Mouse (Mus musculus): ENCODE results near the gene Cdca3. TPM values are rescaled to one million over a fixed set of nuclear protein-coding genes. Genes with fewer than 3 reads are reported as not detected.
"Not testable (repeated sequence)": the region's sequence is repeated elsewhere in the genome, so short reads cannot be mapped to it uniquely, and the experiment has no call there.

The Cdca3 gene
- total and polyA plus RNA-seq, 2 experiments: 1.1 to 2.6 TPM

- Histone ChIP-seq H3K4me1 (ENCODE audit: control insufficient read depth, insufficient read depth, low read length) (peaks cover 2% of the 10 kb centered on the region; the same call in 1 of the 2 replicates), H3K9ac (ENCODE audit: low read depth, low read length) (no peak overlapping the region), H3K27me3 (ENCODE audit: control insufficient read depth, insufficient read depth, low read length) (no peaks in the 10 kb centered on the region), H3K27ac (replicated peaks; ENCODE audit: insufficient read depth, low read depth, low read length) (no peak overlapping the region), H3K79me2 (ENCODE audit: control insufficient read depth, insufficient read depth, low read length) (no peaks in the 10 kb centered on the region), H3K4me3 (ENCODE audit: insufficient read depth, low read depth, low read length) (no peak overlapping the region), H3K36me3 (ENCODE audit: control insufficient read depth, insufficient read depth, low read length) (no peaks in the 10 kb centered on the region)
- WGBS: 82% methylated on average over 10 of the region's 10 CpGs
- no peak for DNase-seq (ENCODE audit: extremely low read depth, low read depth, low spot score)
- no peak for TF ChIP-seq POLR2A (IDR thresholded peaks at IDR 0.05; ENCODE audit: extremely low read depth, insufficient read depth, low read length)
- TF ChIP-seq CTCF (IDR thresholded peaks at IDR 0.05; ENCODE audit: low read depth, low read length): no peak
Measured at GRCm38 (mm10) chr6:124787722-124788121, 41.6 kb upstream of the Cdca3 start.

- Histone ChIP-seq H3K36me3 (ENCODE audit: control insufficient read depth, insufficient read depth, low read length) (no peaks in the 10 kb centered on the region), H3K27me3 (ENCODE audit: control insufficient read depth, insufficient read depth, low read length) (no peaks in the 10 kb centered on the region), H3K4me1 (ENCODE audit: control insufficient read depth, insufficient read depth, low read length) (peaks cover 2% of the 10 kb centered on the region; the same call in 1 of the 2 replicates), H3K79me2 (ENCODE audit: control insufficient read depth, insufficient read depth, low read length) (no peaks in the 10 kb centered on the region), H3K9ac (ENCODE audit: low read depth, low read length) (no peak overlapping the region), H3K27ac (replicated peaks; ENCODE audit: insufficient read depth, low read depth, low read length) (no peak overlapping the region), H3K4me3 (ENCODE audit: insufficient read depth, low read depth, low read length) (no peak overlapping the region)
- WGBS: 78% methylated on average over 4 of the region's 4 CpGs
- no peak for DNase-seq (ENCODE audit: extremely low read depth, low read depth, low spot score)
- TF ChIP-seq CTCF (IDR thresholded peaks at IDR 0.05; ENCODE audit: low read depth, low read length): no peak
- TF ChIP-seq POLR2A (IDR thresholded peaks at IDR 0.05; ENCODE audit: extremely low read depth, insufficient read depth, low read length): no peak
Measured at GRCm38 (mm10) chr6:124789519-124789918, 39.8 kb upstream of the Cdca3 start.

GRCm38 (mm10) chr6:124790121-124790520 lies 39.2 kb upstream of the Cdca3 start:
- H3K4me1 ChIP-seq (ENCODE audit: control insufficient read depth, insufficient read depth, low read length): peaks cover 2% of the 10 kb centered on the region; the same call in 1 of the 2 replicates
- H3K36me3 ChIP-seq (ENCODE audit: control insufficient read depth, insufficient read depth, low read length): no peaks in the 10 kb centered on the region
- H3K9ac ChIP-seq (ENCODE audit: low read depth, low read length): no peak overlapping the region
- H3K27me3 ChIP-seq (ENCODE audit: control insufficient read depth, insufficient read depth, low read length): no peaks in the 10 kb centered on the region
- TF ChIP-seq POLR2A (IDR thresholded peaks at IDR 0.05; ENCODE audit: extremely low read depth, insufficient read depth, low read length) (no peak), CTCF (IDR thresholded peaks at IDR 0.05; ENCODE audit: low read depth, low read length) (no peak)
- 65% methylated on average over 4 of the region's 4 CpGs for WGBS
- H3K27ac ChIP-seq (replicated peaks; ENCODE audit: insufficient read depth, low read depth, low read length): no peak overlapping the region
- no peaks in the 10 kb centered on the region for H3K79me2 ChIP-seq (ENCODE audit: control insufficient read depth, insufficient read depth, low read length)
- no peak for DNase-seq (ENCODE audit: extremely low read depth, low read depth, low spot score)
- no peak overlapping the region for H3K4me3 ChIP-seq (ENCODE audit: insufficient read depth, low read depth, low read length)

- peaks cover 2% of the 10 kb centered on the region; the same call in 1 of the 2 replicates for H3K4me1 ChIP-seq (ENCODE audit: control insufficient read depth, insufficient read depth, low read length)
- H3K4me3 ChIP-seq (ENCODE audit: insufficient read depth, low read depth, low read length): no peak overlapping the region
- 75% methylated on average over 3 of the region's 3 CpGs for WGBS
- TF ChIP-seq POLR2A (IDR thresholded peaks at IDR 0.05; ENCODE audit: extremely low read depth, insufficient read depth, low read length): no peak
- TF ChIP-seq CTCF (IDR thresholded peaks at IDR 0.05; ENCODE audit: low read depth, low read length): no peak
- no peaks in the 10 kb centered on the region for H3K27me3 ChIP-seq (ENCODE audit: control insufficient read depth, insufficient read depth, low read length)
- H3K36me3 ChIP-seq (ENCODE audit: control insufficient read depth, insufficient read depth, low read length): no peaks in the 10 kb centered on the region
- no peaks in the 10 kb centered on the region for H3K79me2 ChIP-seq (ENCODE audit: control insufficient read depth, insufficient read depth, low read length)
- DNase-seq (ENCODE audit: extremely low read depth, low read depth, low spot score): no peak
- H3K9ac ChIP-seq (ENCODE audit: low read depth, low read length): no peak overlapping the region
- H3K27ac ChIP-seq (replicated peaks; ENCODE audit: insufficient read depth, low read depth, low read length): no peak overlapping the region
Measured at GRCm38 (mm10) chr6:124791911-124792310, 37.4 kb upstream of the Cdca3 start.

- WGBS: 80% methylated on average over 4 of the region's 4 CpGs
- no peaks in the 10 kb centered on the region for H3K36me3 ChIP-seq (ENCODE audit: control insufficient read depth, insufficient read depth, low read length)
- no peaks in the 10 kb centered on the region for H3K4me1 ChIP-seq (ENCODE audit: control insufficient read depth, insufficient read depth, low read length)
- no peak overlapping the region for H3K4me3 ChIP-seq (ENCODE audit: insufficient read depth, low read depth, low read length)
- TF ChIP-seq POLR2A (IDR thresholded peaks at IDR 0.05; ENCODE audit: extremely low read depth, insufficient read depth, low read length): no peak
- TF ChIP-seq CTCF (IDR thresholded peaks at IDR 0.05; ENCODE audit: low read depth, low read length): no peak
- H3K27me3 ChIP-seq (ENCODE audit: control insufficient read depth, insufficient read depth, low read length): no peaks in the 10 kb centered on the region
- no peak overlapping the region for H3K9ac ChIP-seq (ENCODE audit: low read depth, low read length)
- no peak for DNase-seq (ENCODE audit: extremely low read depth, low read depth, low spot score)
- no peak overlapping the region for H3K27ac ChIP-seq (replicated peaks; ENCODE audit: insufficient read depth, low read depth, low read length)
- no peaks in the 10 kb centered on the region for H3K79me2 ChIP-seq (ENCODE audit: control insufficient read depth, insufficient read depth, low read length)
Measured at GRCm38 (mm10) chr6:124795781-124796180, 33.6 kb upstream of the Cdca3 start.

GRCm38 (mm10) chr6:124796200-124796599 lies 33.1 kb upstream of the Cdca3 start:
- Histone ChIP-seq H3K4me3 (ENCODE audit: insufficient read depth, low read depth, low read length) (no peak overlapping the region), H3K4me1 (ENCODE audit: control insufficient read depth, insufficient read depth, low read length) (no peaks in the 10 kb centered on the region), H3K79me2 (ENCODE audit: control insufficient read depth, insufficient read depth, low read length) (no peaks in the 10 kb centered on the region), H3K27me3 (ENCODE audit: control insufficient read depth, insufficient read depth, low read length) (no peaks in the 10 kb centered on the region), H3K9ac (ENCODE audit: low read depth, low read length) (no peak overlapping the region), H3K36me3 (ENCODE audit: control insufficient read depth, insufficient read depth, low read length) (no peaks in the 10 kb centered on the region), H3K27ac (replicated peaks; ENCODE audit: insufficient read depth, low read depth, low read length) (no peak overlapping the region)
- WGBS: 77% methylated on average over 2 of the region's 2 CpGs
- DNase-seq (ENCODE audit: extremely low read depth, low read depth, low spot score): no peak
- TF ChIP-seq CTCF (IDR thresholded peaks at IDR 0.05; ENCODE audit: low read depth, low read length): no peak
- TF ChIP-seq POLR2A (IDR thresholded peaks at IDR 0.05; ENCODE audit: extremely low read depth, insufficient read depth, low read length): no peak

- H3K27ac ChIP-seq (replicated peaks; ENCODE audit: insufficient read depth, low read depth, low read length): peak overlapping the region; percentile 4; the same call in 1 of the 2 replicates
- 8% methylated on average over 7 of the region's 9 CpGs for WGBS
Measured at GRCm38 (mm10) chr6:124802400-124802799, 26.9 kb upstream of the Cdca3 start.

More at GRCm38 (mm10) chr6:124802400-124802799, 26.9 kb upstream of the Cdca3 start:
- H3K9ac ChIP-seq (ENCODE audit: low read depth, low read length): peak overlapping the region; percentile 9; the same call in 1 of the 2 replicates
- H3K27me3 ChIP-seq (ENCODE audit: control insufficient read depth, insufficient read depth, low read length); H3K79me2 ChIP-seq (ENCODE audit: control insufficient read depth, insufficient read depth, low read length); H3K4me3 ChIP-seq (ENCODE audit: insufficient read depth, low read depth, low read length); H3K4me1 ChIP-seq (ENCODE audit: control insufficient read depth, insufficient read depth, low read length); H3K36me3 ChIP-seq (ENCODE audit: control insufficient read depth, insufficient read depth, low read length): not testable (repeated sequence)
- DNase-seq (ENCODE audit: extremely low read depth, low read depth, low spot score): peak; percentile 66

Measured in liver, adult 2 months (tissue).